Mouse (Mus musculus) olfactory bulb, adult 2 months (tissue): Measurements from ENCODE around the gene Zfp663.

Source experiments
- CTCF ChIP-seq: fragments of 200-500 bp; IDR thresholded peaks from 2 replicates; pipeline ENCODE4 v1.5.1; 2012; ENCODE audit warnings: low read depth, mild to moderate bottlenecking, low read length, moderate library complexity; ENCODE audit not compliant: insufficient read depth
- POLR2A ChIP-seq: fragments of 200-500 bp; IDR thresholded peaks from 2 replicates; pipeline ENCODE4 v1.6.1; 2012; ENCODE audit warnings: mild to moderate bottlenecking, low read depth, low read length, moderate library complexity; ENCODE audit not compliant: insufficient read depth

DNA sequence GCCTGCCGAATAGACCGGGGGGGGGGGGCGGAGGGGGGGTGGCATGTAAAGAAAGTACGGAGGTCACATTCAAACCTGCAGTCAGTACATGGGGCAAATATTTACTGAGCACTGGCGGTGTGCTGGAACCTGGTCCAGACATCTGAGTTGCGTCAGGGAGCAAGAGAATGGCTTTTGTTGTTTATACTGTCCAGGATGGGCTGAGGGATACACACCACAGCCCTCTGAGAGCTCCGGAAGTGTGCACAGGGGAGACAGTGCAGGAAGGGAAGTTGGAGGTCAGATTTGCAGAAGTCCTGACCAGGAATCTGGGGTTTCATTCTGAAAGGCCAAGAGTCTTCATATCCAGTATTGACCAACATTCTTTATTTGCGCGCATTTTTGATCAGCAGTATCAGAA lies 36.4 kb upstream of the Zfp663 start:
- no peak for TF ChIP-seq CTCF
- no peak for TF ChIP-seq POLR2A
